Mouse (Mus musculus) Muller cell, postnatal 12 days (primary cell): ENCODE measurements around the gene Psg25.
"Not testable (repeated sequence)": the region's sequence is repeated elsewhere in the genome, so short reads cannot be mapped to it uniquely, and the experiment has no call there.

ENCODE experiments used
- DNase-seq: peaks from one replicate; pipeline ENCODE4 v3.0.0-alpha.2; 2015; ENCODE audit errors: inconsistent ontology term

The Psg25 gene

GRCm38 (mm10) chr7:18532169-18532568 lies at the start of gene Psg25:
TSS of gene Psg25 (minus strand) at chr7:18532269.
- DNase-seq = no peak

- DNase-seq = no peak
These were observed 35.1 kb upstream of the Psg25 start, which contains the start of gene Psg27 for GRCm38 (mm10) chr7:18567205-18567604. TSS of gene Psg27 (minus strand) at chr7:18567305.

GRCm38 (mm10) chr7:18559850-18560249 lies 27.8 kb upstream of the Psg25 start:
- no peak for DNase-seq

- DNase-seq = not testable (repeated sequence)
These were observed 23.7 kb upstream of the Psg25 start for GRCm38 (mm10) chr7:18555751-18556150.

- DNase-seq = no peak
These were observed 1.4 kb upstream of the Psg25 start for GRCm38 (mm10) chr7:18533420-18533819.

GRCm38 (mm10) chr7:18524668-18525067 lies 7.4 kb downstream of the Psg25 start:
- no peak for DNase-seq

- DNase-seq = not testable (repeated sequence)
These were observed 19.2 kb downstream of the Psg25 start for GRCm38 (mm10) chr7:18512848-18513247.

- not testable (repeated sequence) for DNase-seq
These were observed 19.7 kb downstream of the Psg25 start for GRCm38 (mm10) chr7:18512417-18512816.

GRCm38 (mm10) chr7:18511479-18511878 lies 20.6 kb downstream of the Psg25 start:
- no peak for DNase-seq

GRCm38 (mm10) chr7:18484077-18484476 lies 48.0 kb downstream of the Psg25 start, which contains the start of gene Psg26:
TSS of gene Psg26 (minus strand) at chr7:18484177.
- DNase-seq = no peak
